Mouse (Mus musculus): ENCODE measurements around the gene Tnnt1. TPM values are rescaled to one million over a fixed set of nuclear protein-coding genes. Genes with fewer than 3 reads are reported as not detected.

Gene Tnnt1
- total RNA-seq, 2 experiments from 2014 or later = 2.0 to 3.1 TPM

DNA sequence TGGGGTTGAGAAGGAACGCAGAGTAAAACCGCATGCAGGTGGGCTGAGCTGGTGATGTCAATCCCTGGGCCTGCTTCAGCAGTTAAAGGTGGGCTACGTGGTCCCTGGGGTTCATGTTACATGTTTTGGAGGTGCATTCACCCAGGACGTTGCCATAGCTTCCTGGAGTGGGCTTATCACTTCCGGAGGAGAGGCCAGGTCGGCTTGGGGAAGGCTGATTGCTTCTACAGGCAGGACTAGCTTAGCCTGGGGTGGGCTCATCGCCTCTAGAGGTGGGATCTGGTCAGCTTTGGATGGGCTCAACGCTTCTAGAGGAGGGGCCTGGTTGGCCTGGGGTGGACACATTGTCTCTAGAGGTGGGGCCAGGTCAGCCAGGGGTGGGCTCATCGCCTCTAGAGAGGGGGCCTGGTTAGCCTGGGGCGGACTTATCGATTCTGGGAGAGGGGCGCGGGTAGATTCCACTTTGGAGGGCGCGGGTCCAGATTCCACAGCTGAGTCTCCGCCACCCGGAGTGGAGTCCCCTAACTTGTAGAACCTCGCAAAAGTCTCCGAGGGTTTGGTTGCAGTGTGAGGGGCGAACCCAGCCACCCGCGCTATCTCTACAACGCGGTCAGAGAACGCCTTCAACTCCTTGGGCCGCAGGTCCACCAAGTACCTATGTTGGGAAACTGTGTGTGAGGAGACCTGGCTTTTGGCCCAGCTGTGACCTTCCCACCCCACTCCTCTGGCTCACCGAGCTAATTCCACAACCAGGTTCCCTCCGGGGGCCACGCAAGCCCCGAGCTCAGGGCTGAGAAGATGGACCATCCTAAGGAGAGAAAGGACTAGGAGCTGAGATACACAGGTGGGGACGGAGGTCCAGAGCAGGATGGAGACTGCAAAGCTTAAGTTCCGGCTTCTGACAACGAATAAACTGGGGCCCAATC is 7.3 kb upstream of the Tnnt1 start:
- intact Hi-C loops (cut with DNase I) = no loop called here

DNA sequence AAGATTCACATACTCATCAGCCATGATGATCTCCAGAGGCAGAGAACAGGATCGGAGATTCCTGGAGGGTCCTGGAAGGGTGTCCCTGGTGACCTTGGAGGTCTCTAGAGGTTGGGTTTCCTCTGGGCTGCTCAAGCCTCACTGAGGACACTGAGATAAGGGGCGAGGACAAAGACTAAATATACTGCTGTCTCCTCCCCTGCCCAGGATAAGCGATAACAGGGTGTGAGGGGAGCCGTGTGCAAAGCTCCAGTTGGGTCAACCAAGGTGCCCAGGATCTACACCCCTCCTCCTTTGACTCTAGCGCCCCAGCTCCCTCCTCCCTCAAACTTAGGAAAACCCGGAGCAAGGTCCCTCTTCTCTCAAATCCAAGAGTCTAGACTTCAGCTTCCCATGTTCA is 6.1 kb upstream of the Tnnt1 start:
- intact Hi-C loops (cut with DNase I) = no loop called here
- no peak for DNase-seq (ENCODE audit: extremely low spot score in 1 of 2, low spot score in 2 of 2)

More for the DNA sequence above, 7.3 kb upstream of the Tnnt1 start:
- no peak for DNase-seq (ENCODE audit: extremely low spot score in 1 of 2, low spot score in 2 of 2)

DNA sequence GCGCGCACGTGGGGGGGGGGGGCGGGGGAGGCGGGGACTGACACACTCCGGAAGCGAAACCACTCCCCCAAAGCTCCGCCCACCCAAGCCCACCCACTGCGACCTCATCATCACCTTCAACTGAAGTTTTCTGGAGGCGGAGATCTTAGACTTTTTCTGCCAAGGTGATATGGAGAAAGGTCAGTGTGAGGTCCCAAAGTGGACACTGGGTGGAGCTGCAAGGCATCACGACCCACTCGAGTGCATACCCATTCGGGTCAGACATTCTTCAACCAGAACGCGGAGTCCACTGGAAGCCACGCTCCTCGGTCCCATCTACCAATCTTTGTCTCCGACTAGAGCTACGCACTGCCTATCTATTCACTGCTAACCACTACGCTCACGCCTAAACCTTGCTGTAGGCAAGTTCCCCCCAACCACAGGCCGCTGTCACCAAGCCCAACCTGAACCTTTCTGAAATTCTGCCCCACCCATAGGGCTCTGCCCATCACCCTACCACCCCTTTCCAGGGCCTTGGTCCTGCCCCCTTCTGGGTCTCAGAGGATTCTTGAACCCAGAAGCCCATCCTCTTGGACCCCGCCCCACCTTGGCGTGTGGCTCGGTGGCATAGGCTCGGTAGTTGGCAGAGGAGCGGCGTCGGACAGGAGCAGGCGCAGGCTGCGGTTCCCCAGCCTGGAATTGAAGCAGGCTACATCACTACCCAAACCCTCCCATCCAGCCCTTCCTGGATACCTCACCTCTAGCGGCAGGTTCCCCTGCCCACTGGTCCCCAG is 5.2 kb upstream of the Tnnt1 start:
- intact Hi-C loops (cut with DNase I) = no loop called here

DNA sequence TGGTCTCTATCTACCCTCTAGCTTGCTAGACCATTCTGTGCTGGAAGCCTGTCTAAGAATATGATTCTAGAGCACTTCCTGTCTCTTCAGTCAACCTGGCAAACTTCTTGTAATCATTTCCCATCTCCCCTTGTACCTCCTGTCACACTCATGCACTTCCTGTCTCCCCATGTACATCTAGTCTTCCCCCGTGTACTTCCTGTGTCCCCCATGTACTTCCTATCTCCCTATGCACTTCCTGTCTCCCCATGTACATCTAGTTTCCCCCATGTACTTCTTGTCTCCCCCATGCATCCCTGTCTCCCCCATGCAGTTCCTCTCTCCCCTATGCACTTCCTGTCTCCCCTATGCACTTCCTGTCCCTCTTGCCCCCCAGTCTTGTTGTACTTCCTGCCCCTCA is 2.3 kb upstream of the Tnnt1 start:
- intact Hi-C loops (cut with DNase I) = no loop called here
- DNase-seq (ENCODE audit: extremely low spot score in 1 of 2, low spot score in 2 of 2) = no peak

More for the DNA sequence above, 5.2 kb upstream of the Tnnt1 start:
- DNase-seq (ENCODE audit: extremely low spot score in 1 of 2, low spot score in 2 of 2) = no peak

DNA sequence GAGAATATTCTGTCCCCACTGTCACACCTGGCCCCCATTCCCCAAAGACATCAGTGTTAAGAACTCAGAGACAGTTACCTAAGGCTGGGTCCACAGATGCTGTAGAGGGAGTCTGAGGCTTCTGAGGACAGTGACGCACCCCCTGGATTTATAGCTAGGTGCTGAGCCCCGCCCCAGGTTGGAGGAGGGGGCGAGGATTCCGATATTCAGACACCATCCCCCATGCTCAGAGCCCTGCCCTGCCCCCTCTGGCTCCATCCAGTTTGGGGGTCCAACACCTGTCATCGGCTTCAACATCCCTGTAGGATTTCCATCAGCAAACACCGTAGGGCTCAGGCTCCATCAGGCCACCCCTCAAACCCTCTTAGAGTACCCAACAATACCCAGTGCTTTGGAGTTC is 329 bp downstream of the Tnnt1 start:
- intact Hi-C loops (cut with DNase I) = no loop called here
- DNase-seq (ENCODE audit: extremely low spot score in 1 of 2, low spot score in 2 of 2) = no peak

DNA sequence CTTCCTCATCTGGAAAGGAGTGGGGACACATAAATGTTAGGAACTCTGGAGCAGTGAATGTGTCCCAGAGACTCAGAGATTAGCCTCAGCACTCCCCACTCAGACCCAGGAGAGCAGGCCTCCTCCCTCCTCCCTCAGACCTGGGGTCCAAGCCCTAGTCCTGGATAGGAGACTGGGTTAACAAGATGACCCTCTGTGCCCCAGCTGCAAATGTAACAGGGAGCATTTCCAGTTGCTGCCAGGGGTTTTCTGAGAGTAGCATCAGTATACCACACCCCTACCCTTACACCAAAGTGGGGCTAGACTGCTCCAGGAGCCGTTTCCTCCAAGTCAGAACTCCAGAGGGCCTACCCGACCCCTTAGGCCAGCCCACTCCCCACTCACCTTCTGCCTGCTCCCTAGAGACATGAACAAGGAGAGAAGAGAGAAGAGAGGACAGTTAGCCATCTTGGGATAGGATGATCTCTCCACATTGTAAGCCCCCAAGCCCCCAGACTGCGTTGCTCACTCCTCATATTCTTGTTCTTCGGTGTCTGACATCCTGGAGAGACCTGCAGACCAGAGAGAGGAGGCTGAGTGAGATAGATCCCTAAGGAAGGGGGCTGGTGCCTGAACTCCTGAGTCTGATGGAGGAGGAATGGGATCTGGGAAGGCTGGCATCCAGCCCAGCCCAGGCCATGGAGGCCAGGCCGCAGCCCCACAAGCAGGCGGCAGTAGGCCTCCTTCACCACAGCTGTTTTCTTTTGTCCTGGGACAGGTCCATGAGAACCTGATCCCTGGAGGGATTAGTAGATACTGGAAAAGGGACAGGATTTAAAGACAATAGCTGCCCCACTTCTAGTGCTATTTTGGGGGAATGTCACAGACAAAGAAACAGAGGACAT is 2.1 kb downstream of the Tnnt1 start:
- intact Hi-C loops (cut with DNase I) = no loop called here
- DNase-seq (ENCODE audit: extremely low spot score in 1 of 2, low spot score in 2 of 2) = no peak

DNA sequence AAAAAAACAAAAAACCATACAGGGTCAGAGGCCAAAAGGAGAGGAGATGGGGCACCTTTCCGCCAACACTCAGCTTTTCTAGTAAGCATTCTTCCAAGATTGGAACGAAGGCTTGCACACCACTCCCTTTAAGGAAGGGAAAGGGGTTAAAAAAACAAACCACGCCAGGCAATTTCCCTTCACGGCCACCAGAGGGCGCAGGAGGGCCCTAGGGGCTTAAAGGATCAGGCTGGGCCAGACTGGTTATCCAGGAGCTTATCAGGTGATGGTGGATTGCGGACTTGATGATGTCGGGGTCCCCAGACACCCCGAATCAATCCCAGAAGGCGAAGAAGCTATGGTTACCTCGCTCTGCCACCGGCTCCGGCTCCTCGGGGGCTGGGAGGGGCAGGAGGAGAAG is 2.9 kb downstream of the Tnnt1 start:
- no peak for DNase-seq (ENCODE audit: extremely low spot score in 1 of 2, low spot score in 2 of 2)
- intact Hi-C loops (cut with DNase I) = no loop called here

DNA sequence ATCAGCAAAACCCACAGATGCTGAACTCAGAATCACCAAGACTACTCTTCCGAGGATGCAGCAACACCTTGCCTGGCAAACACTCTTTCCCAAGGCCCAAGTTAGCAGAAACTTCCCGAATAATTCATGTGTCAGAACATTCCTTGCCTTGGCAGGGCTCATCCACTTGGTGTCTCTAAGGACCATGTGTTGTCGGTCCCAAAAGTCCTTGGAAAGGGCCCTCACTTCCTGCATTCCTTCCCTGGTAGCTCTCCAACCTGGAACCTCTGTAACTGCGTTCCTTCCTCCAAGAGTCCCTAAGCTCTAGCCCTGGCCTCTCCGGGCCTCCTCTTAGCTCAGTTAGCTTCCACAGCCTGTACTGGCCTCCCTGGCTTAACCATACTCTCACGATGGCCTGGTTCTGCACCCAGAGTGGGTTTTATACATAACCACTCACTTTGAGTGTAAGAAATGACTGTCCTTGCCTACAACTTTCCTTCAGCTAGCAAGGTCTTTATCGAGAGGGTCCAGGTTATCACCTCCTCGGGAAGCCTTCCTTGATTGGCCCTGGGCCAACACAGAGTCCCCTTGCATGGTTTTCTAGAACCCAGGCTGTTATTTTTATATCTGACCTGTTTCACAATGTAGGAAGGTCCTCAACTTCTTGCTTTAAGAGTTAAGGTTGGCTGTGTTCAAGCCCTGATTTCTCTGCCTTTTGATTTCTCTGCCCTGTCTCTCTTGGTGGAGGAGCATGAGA is 4.5 kb downstream of the Tnnt1 start:
- no peak for DNase-seq (ENCODE audit: extremely low spot score in 1 of 2, low spot score in 2 of 2)
- intact Hi-C loops (cut with DNase I) = no loop called here

DNA sequence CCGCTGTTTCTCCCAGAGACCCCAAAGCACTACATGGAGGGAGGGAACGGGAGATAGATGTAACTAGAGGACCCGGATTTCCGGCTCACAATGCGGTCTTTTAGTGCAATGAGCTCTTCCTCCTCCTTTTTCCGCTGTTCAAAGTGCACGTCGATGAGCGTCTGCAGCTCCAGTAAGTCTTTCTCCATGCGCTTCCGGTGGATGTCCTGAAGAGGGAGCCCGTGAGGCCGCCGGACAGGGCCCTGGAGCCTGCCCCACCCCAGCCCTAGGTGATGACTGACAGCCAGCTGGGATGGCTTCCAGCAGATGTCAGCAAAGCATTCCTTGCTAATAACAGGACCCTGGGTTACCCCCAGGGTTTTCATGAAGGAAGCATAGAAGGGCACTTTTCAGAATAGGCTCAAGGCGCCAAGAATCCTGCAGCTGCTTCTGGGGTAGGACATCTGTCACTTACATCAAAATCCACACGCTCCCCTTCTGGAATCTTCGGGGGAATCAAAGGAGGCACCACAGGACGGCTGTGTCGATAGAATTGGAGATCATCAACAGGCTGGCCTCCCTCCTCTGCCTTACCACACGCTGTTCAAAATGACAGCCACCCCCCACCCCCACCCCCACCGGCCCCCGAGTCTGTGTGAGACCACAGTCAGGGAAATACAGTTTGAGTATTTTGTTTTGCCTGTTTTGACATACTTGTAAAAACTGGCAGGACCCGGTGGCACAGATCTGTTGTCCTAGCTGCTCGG is 6.1 kb downstream of the Tnnt1 start:
- DNase-seq (ENCODE audit: extremely low spot score in 1 of 2, low spot score in 2 of 2) = peak in 1 of 2 experiments; percentile 85
- intact Hi-C loops (cut with DNase I) = no loop called here

DNA sequence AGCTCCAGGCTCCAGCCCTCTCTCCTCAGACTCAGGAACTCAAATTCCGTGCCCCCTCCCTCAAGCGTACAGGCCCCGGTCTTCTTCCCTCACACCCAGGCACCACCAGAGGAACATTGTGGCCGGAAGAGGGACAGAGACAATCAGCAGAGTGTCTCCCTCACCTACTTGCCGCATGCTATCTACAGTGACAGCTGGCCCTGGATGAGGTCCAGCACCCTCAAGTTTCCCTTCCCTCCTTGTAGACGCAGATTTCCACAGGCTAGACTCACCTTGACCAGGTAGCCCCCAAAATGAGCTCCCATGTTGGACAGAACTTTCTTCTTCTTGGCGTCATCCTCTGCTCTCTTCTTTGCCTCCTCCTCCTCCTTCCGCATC is 7.5 kb downstream of the Tnnt1 start:
- intact Hi-C loops (cut with DNase I) = no loop called here
- DNase-seq (ENCODE audit: extremely low spot score in 1 of 2, low spot score in 2 of 2) = no peak

DNA sequence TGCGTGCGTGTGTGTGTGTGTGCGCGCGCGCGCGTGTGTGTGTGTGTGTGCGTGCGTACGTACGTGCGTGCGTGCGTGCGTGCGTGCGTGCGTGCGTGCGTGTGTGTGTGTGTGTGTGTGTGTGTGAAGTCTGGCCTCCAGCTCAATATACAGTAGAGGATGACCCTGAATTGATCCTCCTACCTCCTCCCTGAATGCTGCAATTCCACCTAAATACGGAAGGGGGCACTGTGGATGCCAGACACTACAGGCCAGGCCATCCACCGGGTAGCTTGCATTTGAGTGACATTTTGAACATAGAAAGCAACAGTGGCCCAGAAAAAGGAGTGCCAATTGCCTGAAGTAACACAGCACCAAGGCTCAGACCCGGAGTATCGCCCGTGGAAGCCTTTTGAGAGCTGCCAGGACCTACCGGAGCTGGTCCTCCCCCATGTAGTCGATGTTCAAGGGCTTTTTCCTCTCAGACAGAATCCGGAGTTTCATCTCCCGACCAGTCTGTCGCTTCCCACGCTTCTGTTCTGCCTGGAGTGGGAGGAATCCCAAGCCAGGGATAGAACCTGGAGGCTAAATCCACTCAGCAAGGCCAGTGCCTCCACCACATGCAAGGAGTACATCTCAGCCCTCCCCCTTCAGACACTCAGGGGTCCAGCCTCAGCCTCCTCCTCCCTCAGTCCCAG is 8.0 kb downstream of the Tnnt1 start:
- DNase-seq (ENCODE audit: extremely low spot score in 1 of 2, low spot score in 2 of 2) = no peak
- intact Hi-C loops (cut with DNase I) = no loop called here

DNA sequence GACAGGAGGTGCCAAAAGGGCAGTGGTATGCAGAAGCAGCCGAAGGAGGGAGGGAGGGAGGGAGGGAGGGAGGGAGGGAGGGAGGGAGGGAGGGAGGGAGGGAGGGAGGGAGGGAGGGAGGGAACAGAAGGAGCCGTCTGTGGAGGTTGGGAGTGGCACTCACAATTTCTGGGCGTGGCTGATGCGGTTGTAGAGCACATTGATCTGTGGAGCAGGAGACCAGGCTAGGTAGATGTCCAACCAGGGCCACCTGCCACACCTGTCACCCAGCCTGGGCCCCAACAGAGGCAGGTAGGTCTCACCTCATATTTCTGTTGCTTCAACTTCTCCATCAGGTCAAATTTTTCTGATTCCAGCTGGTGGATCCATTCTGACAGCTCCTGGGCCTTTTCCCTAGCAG is 9.0 kb downstream of the Tnnt1 start:
- intact Hi-C loops (cut with DNase I) = no loop called here
- DNase-seq (ENCODE audit: extremely low spot score in 1 of 2, low spot score in 2 of 2) = no peak

DNA sequence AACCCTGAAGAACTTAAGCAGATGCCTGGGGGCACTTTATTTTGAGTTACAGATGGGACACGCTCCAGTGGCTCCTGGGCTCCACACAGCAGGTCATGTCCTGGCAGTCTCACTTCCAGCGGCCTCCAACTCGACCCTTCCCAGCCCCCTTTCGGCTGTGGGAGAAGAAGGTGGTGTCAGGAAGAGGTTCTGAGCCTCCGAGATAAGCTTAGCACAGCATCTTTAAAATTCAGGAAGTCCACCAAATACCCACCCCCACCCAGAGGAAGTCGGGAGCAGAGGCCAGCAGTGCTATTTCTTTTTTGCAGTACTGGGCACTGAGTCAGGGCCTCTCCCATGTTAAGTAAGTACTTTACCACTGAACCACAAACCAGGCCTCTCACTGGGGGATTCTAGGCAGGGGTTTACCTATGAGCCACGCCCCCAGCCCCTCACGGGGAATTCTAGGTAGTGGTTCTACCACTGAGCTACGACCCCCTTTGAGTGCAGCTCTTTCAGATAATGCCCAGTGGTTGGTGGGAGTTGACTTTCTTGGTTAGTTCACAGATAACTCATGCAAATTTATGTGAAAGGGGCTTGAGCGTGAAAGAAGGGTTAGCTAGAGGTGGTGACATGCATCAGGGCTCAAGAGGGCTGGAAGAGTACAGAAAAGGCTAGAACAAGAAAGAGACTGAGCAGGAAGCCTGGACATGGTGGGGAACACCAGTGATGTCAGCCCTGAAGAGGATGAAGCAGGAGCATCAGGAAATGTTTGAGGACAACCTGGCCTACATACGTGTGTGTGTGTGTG is 11.3 kb downstream of the Tnnt1 start:
- intact Hi-C loops (cut with DNase I) = no loop called here

DNA sequence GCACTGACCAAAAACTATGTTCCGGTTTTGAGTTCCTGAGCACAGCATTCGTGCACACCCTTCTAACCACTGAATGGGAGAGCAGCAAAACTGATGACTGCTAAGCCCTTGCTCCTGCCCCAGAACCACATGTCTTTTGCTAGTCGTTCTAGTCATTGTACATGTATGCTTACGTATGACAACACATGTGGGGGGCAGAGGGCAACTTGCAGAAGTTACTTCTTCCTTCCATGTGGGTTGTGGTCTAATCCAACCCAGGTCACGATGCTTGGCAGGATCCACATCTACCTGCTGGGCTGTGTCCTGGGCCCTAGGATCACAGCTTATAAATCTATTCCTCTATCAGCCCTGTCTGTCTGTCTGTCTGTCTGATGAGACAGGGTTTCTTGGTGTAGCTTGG is 12.3 kb downstream of the Tnnt1 start:
- intact Hi-C loops (cut with DNase I) = no loop called here
- no peak for DNase-seq (ENCODE audit: extremely low spot score in 1 of 2, low spot score in 2 of 2)

More for the DNA sequence above, 11.3 kb downstream of the Tnnt1 start:
- DNase-seq (ENCODE audit: extremely low spot score in 1 of 2, low spot score in 2 of 2) = no peak

DNA sequence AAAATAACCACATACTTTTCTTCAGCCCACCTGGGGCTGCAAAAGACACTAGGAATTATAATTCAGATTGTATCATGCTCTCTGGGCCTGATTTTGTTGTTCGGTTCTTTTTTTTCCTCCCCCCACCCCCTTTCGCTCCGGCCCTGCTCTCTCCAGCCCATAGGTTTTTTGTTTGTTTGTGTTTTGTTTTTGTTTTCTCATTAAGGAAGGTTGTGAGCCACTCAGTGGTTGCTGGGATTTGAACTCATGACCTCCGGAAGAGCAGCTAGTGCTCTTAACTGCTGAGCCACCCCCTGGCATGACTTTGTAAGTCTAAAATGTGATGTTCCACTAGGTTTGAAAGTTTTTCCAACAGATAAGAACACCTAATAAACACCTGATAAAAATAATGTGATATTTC is 13.1 kb downstream of the Tnnt1 start:
- intact Hi-C loops (cut with DNase I) = no loop called here
- no peak for DNase-seq (ENCODE audit: extremely low spot score in 1 of 2, low spot score in 2 of 2)

DNA sequence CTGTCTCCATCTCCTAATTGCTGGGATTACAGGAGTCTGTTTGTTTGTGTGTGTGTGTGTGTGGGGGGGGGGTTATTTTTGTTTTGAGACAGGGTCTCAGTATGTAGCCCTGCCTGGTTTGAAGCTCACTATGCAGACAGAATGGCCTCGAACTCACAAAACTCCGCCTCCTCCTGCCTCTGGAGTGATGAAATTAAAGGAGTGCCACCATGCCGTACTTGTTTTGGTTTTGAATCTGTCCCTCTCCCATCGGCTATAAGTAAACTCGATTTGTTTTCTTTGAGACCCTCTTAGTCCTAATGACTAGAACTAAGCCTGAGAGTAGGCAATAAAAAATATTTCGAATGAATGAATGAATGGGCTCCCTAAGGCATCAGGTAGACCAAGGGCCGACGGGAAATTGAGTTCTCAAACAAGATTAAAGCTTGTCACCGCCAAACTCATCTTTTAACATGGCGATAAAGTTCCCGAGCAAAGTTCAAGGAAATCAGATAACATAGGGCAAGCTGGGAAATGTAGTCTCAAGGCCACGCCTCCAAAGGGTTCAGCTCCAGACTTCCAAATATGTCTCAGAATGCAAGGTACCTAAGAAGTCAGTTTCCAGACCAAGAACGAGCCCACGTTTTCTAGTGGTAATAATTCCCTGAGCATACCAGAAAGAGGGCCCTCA is 13.6 kb downstream of the Tnnt1 start:
- DNase-seq (ENCODE audit: extremely low spot score in 1 of 2, low spot score in 2 of 2) = peak in 1 of 2 experiments; percentile 70
- intact Hi-C loops (cut with DNase I) = no loop called here
